Mouse (Mus musculus) midbrain, postnatal 0 days (tissue): ENCODE measurements around the gene Nae1. TPM values are rescaled to one million over a fixed set of nuclear protein-coding genes. Genes with fewer than 3 reads are reported as not detected.
A peak's percentile ranks its signal among the peaks of the same experiment; 100 is the strongest.

Source experiments
- ATAC-seq: fragments of 200-750 bp; cut with Nextera tagmentation; 2 replicates; pipeline ENCODE4 v1.8.0; 2017; ENCODE audit warnings: moderate number of reproducible peaks, mild to moderate bottlenecking, moderate TSS enrichment, moderate library complexity; ENCODE audit not compliant: low FRiP score
- DNase-seq: peaks from one replicate; pipeline ENCODE4 v3.0.0-alpha.2; 2015; ENCODE audit warnings: low spot score
- H3K27ac ChIP-seq: fragments of 300-500 bp; sonication (generic); 2 replicates; pipeline ENCODE4 v1.5.1; 2014; ENCODE audit warnings: low read depth, mild to moderate bottlenecking, low read length, mixed read lengths
- H3K27me3 ChIP-seq: fragments of 300-500 bp; sonication (generic); 2 replicates; pipeline ENCODE4 v1.6.1; 2014; ENCODE audit warnings: low read length, control low read depth, mixed read lengths; ENCODE audit not compliant: insufficient read depth
- H3K36me3 ChIP-seq: fragments of 300-500 bp; sonication (generic); 2 replicates; pipeline ENCODE4 v1.6.1; 2014; ENCODE audit warnings: low read length, control low read depth, mixed read lengths; ENCODE audit not compliant: insufficient read depth
- H3K4me1 ChIP-seq: fragments of 300-500 bp; sonication (generic); 2 replicates; pipeline ENCODE4 v1.6.1; 2014; ENCODE audit warnings: mild to moderate bottlenecking, control low read depth, antibody characterized with exemption, low read length, mixed read lengths; ENCODE audit not compliant: insufficient read depth
- H3K4me2 ChIP-seq: fragments of 300-500 bp; sonication (generic); 2 replicates; pipeline ENCODE4 v1.6.1; 2014; ENCODE audit warnings: low read depth, mild to moderate bottlenecking, low read length, mixed read lengths; ENCODE audit not compliant: poor library complexity, severe bottlenecking
- H3K4me3 ChIP-seq: fragments of 300-500 bp; sonication (generic); 2 replicates; pipeline ENCODE4 v1.5.1; 2014; ENCODE audit warnings: low read depth, mild to moderate bottlenecking, low read length, moderate library complexity
- H3K9ac ChIP-seq: fragments of 300-500 bp; sonication (generic); replicated peaks from 2 replicates; pipeline ENCODE4 v1.6.1; 2014; ENCODE audit warnings: mild to moderate bottlenecking, low read length, moderate library complexity, mixed read lengths; ENCODE audit not compliant: poor library complexity, severe bottlenecking
- H3K9me3 ChIP-seq: fragments of 300-500 bp; sonication (generic); 2 replicates; pipeline ENCODE4 v1.6.1; 2016; ENCODE audit warnings: low read length, control low read depth
- CTCF ChIP-seq: IDR thresholded peaks from 2 replicates; pipeline ENCODE4 v1.5.1; 2016; ENCODE audit warnings: antibody characterized with exemption, mild to moderate bottlenecking
- WGBS: fragments of 180-500 bp; shearing (Covaris S2); extraction: QIAGEN DNeasy Blood & Tissue Kit; methylation state at CpG from one replicate; pipeline ENCODE4 v1.1.7; 2014; 5-methylcytosine and 5-hydroxymethylcytosine counted together
- polyA plus RNA-seq: library from polyadenylated mRNA; unstranded; fragments of >200 nt; fragmentation: Nextera tagmentation; extraction: Ambion mirVana; gene quantifications from 2 replicates; pipeline ENCODE4 v1.2.1, GENCODE M21; 2015
- total RNA-seq: library from RNA; depleted of rRNA; stranded (reverse); fragments of >200 nt; gene quantifications from 2 replicates; pipeline ENCODE4 v1.2.3, GENCODE M21; 2014; rRNA removed

The Nae1 gene
- total and polyA plus RNA-seq, 2 experiments from 2014 or later, result 48.1 to 108 TPM

- DNase-seq (no peak), ATAC-seq (peak; percentile 22; the same call in 1 of the 2 replicates)
- TF ChIP-seq CTCF, result no peak
- no peaks in the 10 kb centered on the region for H3K27me3 ChIP-seq
- 82% methylated on average over 3 of the region's 3 CpGs for WGBS
- no peaks in the 10 kb centered on the region for H3K9me3 ChIP-seq
- no peak overlapping the region for H3K9ac ChIP-seq
- H3K27ac ChIP-seq, result no peak overlapping the region
- 0 out of 2 replicates have a peak, but pooled peaks cover 5% of the 10 kb centered on the region for H3K4me1 ChIP-seq
- peak overlapping the region; percentile 62; the same call in 1 of the 2 replicates for H3K4me3 ChIP-seq
- H3K4me2 ChIP-seq, result peak overlapping the region; percentile 99; the same call in 1 of the 2 replicates
- peaks cover 14% of the 10 kb centered on the region for H3K36me3 ChIP-seq
Measured at GRCm38 (mm10) chr8:104510134-104510533, 24.3 kb downstream of the Nae1 start.

GRCm38 (mm10) chr8:104509061-104510006 lies 25.1 kb downstream of the Nae1 start, which contains the start of gene Terb1:
TSS of gene Terb1 (minus strand) at chr8:104509910.
- 0 out of 2 replicates have a peak, but pooled peaks cover 5% of the 10 kb centered on the region for H3K4me1 ChIP-seq
- H3K27ac ChIP-seq, result peak within 1 kb of the TSS; percentile 57
- peak; percentile 85 for ATAC-seq
- H3K27me3 ChIP-seq, result no peaks in the 10 kb centered on the region
- H3K4me2 ChIP-seq, result peak within 1 kb of the TSS; percentile 99
- peak; percentile 41 for TF ChIP-seq CTCF
- DNase-seq, result peak; percentile 57
- H3K4me3 ChIP-seq, result peak within 1 kb of the TSS; percentile 62
- peak within 1 kb of the TSS; percentile 90 for H3K9ac ChIP-seq
- no peaks in the 10 kb centered on the region for H3K9me3 ChIP-seq
- peaks cover 12% of the 10 kb centered on the region for H3K36me3 ChIP-seq
- 2% methylated on average over 60 of the region's 64 CpGs for WGBS

GRCm38 (mm10) chr8:104479091-104479490 lies 55.3 kb downstream of the Nae1 start:
- DNase-seq (no peak), ATAC-seq (no peak)
- no peaks in the 10 kb centered on the region for H3K27me3 ChIP-seq
- H3K9ac ChIP-seq, result no peak overlapping the region
- H3K27ac ChIP-seq, result no peak overlapping the region
- no peaks in the 10 kb centered on the region for H3K4me1 ChIP-seq
- H3K36me3 ChIP-seq, result no peaks in the 10 kb centered on the region
- H3K9me3 ChIP-seq, result no peaks in the 10 kb centered on the region
- H3K4me3 ChIP-seq, result no peak overlapping the region
- H3K4me2 ChIP-seq, result no peak overlapping the region
- 65% methylated on average over 1 of the region's 1 CpGs for WGBS
- TF ChIP-seq CTCF, result no peak

- DNase-seq (no peak), ATAC-seq (no peak)
- H3K36me3 ChIP-seq, result no peaks in the 10 kb centered on the region
- no peaks in the 10 kb centered on the region for H3K9me3 ChIP-seq
- no peak for TF ChIP-seq CTCF
- H3K27me3 ChIP-seq, result no peaks in the 10 kb centered on the region
- WGBS, result 79% methylated on average over 3 of the region's 3 CpGs
- H3K4me1 ChIP-seq, result no peaks in the 10 kb centered on the region
- no peak overlapping the region for H3K4me3 ChIP-seq
- H3K27ac ChIP-seq, result no peak overlapping the region
- H3K9ac ChIP-seq, result no peak overlapping the region
- no peak overlapping the region for H3K4me2 ChIP-seq
Measured at GRCm38 (mm10) chr8:104472465-104472864, 62.0 kb downstream of the Nae1 start.

GRCm38 (mm10) chr8:104467463-104467862 lies 67.0 kb downstream of the Nae1 start:
- no peak for TF ChIP-seq CTCF
- H3K4me2 ChIP-seq, result no peak overlapping the region
- WGBS, result 72% methylated on average over 2 of the region's 2 CpGs
- H3K36me3 ChIP-seq, result no peaks in the 10 kb centered on the region
- ATAC-seq, result no peak
- H3K9me3 ChIP-seq, result no peaks in the 10 kb centered on the region
- H3K9ac ChIP-seq, result no peak overlapping the region
- H3K4me1 ChIP-seq, result no peaks in the 10 kb centered on the region
- H3K27me3 ChIP-seq, result no peaks in the 10 kb centered on the region
- no peak overlapping the region for H3K4me3 ChIP-seq
- no peak overlapping the region for H3K27ac ChIP-seq
- no peak for DNase-seq

Other genes with a start within 250 kb of the Nae1 start
- gene Cmtm2a, start 241.5 kb downstream of the Nae1 start, total RNA-seq, result not detected in 2 replicates
- not detected in 2 replicates for gene Cmtm2a, start 241.5 kb downstream of the Nae1 start, polyA plus RNA-seq
- gene Gm45711, start 224.6 kb downstream of the Nae1 start, total RNA-seq, result not detected in 2 replicates
- gene Gm45711, start 224.6 kb downstream of the Nae1 start, polyA plus RNA-seq, result not detected in 2 replicates
- not detected in 2 replicates for gene Cmtm1, start 224.5 kb downstream of the Nae1 start, total RNA-seq
- gene Cmtm1, start 224.5 kb downstream of the Nae1 start, polyA plus RNA-seq, result not detected in 2 replicates
- gene Gm11020, start 213.1 kb downstream of the Nae1 start, total RNA-seq, result not detected in 2 replicates
- not detected in 2 replicates for gene Gm11020, start 213.1 kb downstream of the Nae1 start, polyA plus RNA-seq
- not detected in 2 replicates for gene Cmtm2b, start 212.4 kb downstream of the Nae1 start, total RNA-seq
- gene Cmtm2b, start 212.4 kb downstream of the Nae1 start, polyA plus RNA-seq, result not detected in 2 replicates
- 20.0 and 26.0 TPM in 2 replicates for gene Cmtm3, start 195.2 kb downstream of the Nae1 start, total RNA-seq
- gene Cmtm3, start 195.2 kb downstream of the Nae1 start, polyA plus RNA-seq, result 32.1 and 33.2 TPM in 2 replicates
- gene Cmtm4, start 138.8 kb downstream of the Nae1 start, total RNA-seq, result 38.7 and 39.8 TPM in 2 replicates
- gene Cmtm4, start 138.8 kb downstream of the Nae1 start, polyA plus RNA-seq, result 2.5 and 2.7 TPM in 2 replicates
- 80.5 and 106 TPM in 2 replicates for gene Dync1li2, start 91.6 kb downstream of the Nae1 start, total RNA-seq
- 66.5 and 73.4 TPM in 2 replicates for gene Dync1li2, start 91.6 kb downstream of the Nae1 start, polyA plus RNA-seq
- 0.71 and 0.85 TPM in 2 replicates for gene Terb1, start 24.7 kb downstream of the Nae1 start, total RNA-seq
- 0.68 and 0.81 TPM in 2 replicates for gene Terb1, start 24.7 kb downstream of the Nae1 start, polyA plus RNA-seq
- gene Car7, start 52 bp upstream of the Nae1 start, total RNA-seq, result 1.6 and 2.8 TPM in 2 replicates
- 2.3 and 2.5 TPM in 2 replicates for gene Car7, start 52 bp upstream of the Nae1 start, polyA plus RNA-seq
- 12.1 and 16.0 TPM in 2 replicates for gene Pdp2, start 56.8 kb upstream of the Nae1 start, total RNA-seq
- gene Pdp2, start 56.8 kb upstream of the Nae1 start, polyA plus RNA-seq, result 16.9 and 18.0 TPM in 2 replicates
- not detected in 2 replicates for gene Cdh16, start 89.8 kb upstream of the Nae1 start, total RNA-seq
- not detected in 2 replicates for gene Cdh16, start 89.8 kb upstream of the Nae1 start, polyA plus RNA-seq
- 3.0 and 3.5 TPM in 2 replicates for gene Rrad, start 96.7 kb upstream of the Nae1 start, total RNA-seq
- gene Rrad, start 96.7 kb upstream of the Nae1 start, polyA plus RNA-seq, result 3.3 and 3.4 TPM in 2 replicates
- 60.6 and 84.0 TPM in 2 replicates for gene Ciao2b, start 107.3 kb upstream of the Nae1 start, total RNA-seq
- 108 and 113 TPM in 2 replicates for gene Ciao2b, start 107.3 kb upstream of the Nae1 start, polyA plus RNA-seq
- gene Ces2a, start 199.4 kb upstream of the Nae1 start, total RNA-seq, result not detected in 2 replicates
- not detected in 2 replicates for gene Ces2a, start 199.4 kb upstream of the Nae1 start, polyA plus RNA-seq